Mouse (Mus musculus): Measurements from ENCODE around the gene Smpdl3b. TPM values are rescaled to one million over a fixed set of nuclear protein-coding genes. Genes with fewer than 3 reads are reported as not detected.

Smpdl3b gene
- polyA plus RNA-seq, 1 experiment, result 2.0 TPM

GRCm38 (mm10) chr4:132733071-132733770 is 23.8 kb downstream of the Smpdl3b start:
- H3K4me1 ChIP-seq (ENCODE audit: control insufficient read depth, insufficient read depth, low read length), result no peaks in the 10 kb centered on the region
- H3K27ac ChIP-seq (ENCODE audit: insufficient read depth, low read depth, low read length), result no peak overlapping the region
- WGBS, result 95% methylated on average over 25 of the region's 25 CpGs
- H3K36me3 ChIP-seq (ENCODE audit: control insufficient read depth, insufficient read depth, low read length), result no peaks in the 10 kb centered on the region
- no peaks in the 10 kb centered on the region for H3K27me3 ChIP-seq (replicated peaks; ENCODE audit: control insufficient read depth, insufficient read depth, low read length)
- H3K4me3 ChIP-seq (ENCODE audit: insufficient read depth, low read depth, low read length), result no peak overlapping the region
- no peak for DNase-seq
- no peak for TF ChIP-seq POLR2A (IDR thresholded peaks at IDR 0.05; ENCODE audit: low read depth, low read length)
- TF ChIP-seq CTCF (conservative IDR thresholded peaks at IDR 0.05; ENCODE audit: insufficient read depth, insufficient read length, low read depth, low read length), result no peak

- Histone ChIP-seq H3K27ac (ENCODE audit: insufficient read depth, low read depth, low read length) (no peak within 1 kb of the TSS), H3K4me1 (ENCODE audit: control insufficient read depth, insufficient read depth, low read length) (no peaks in the 10 kb centered on the region), H3K4me3 (ENCODE audit: insufficient read depth, low read depth, low read length) (peak within 1 kb of the TSS; percentile 55), H3K36me3 (ENCODE audit: control insufficient read depth, insufficient read depth, low read length) (no peaks in the 10 kb centered on the region), H3K27me3 (replicated peaks; ENCODE audit: control insufficient read depth, insufficient read depth, low read length) (no peaks in the 10 kb centered on the region)
- peak; percentile 43 for TF ChIP-seq CTCF (conservative IDR thresholded peaks at IDR 0.05; ENCODE audit: insufficient read depth, insufficient read length, low read depth, low read length)
- TF ChIP-seq POLR2A (IDR thresholded peaks at IDR 0.05; ENCODE audit: low read depth, low read length), result no peak
- DNase-seq, result peak; percentile 95
- WGBS, result 1% methylated on average over 34 of the region's 34 CpGs
These were observed 24.8 kb downstream of the Smpdl3b start, which contains the start of gene Xkr8 for GRCm38 (mm10) chr4:132732148-132732684. Gene Xkr8, minus strand, starts transcription at chr4:132732546.

GRCm38 (mm10) chr4:132731616-132732015 is 25.4 kb downstream of the Smpdl3b start:
- no peaks in the 10 kb centered on the region for H3K36me3 ChIP-seq (ENCODE audit: control insufficient read depth, insufficient read depth, low read length)
- DNase-seq, result no peak
- no peaks in the 10 kb centered on the region for H3K27me3 ChIP-seq (replicated peaks; ENCODE audit: control insufficient read depth, insufficient read depth, low read length)
- H3K4me1 ChIP-seq (ENCODE audit: control insufficient read depth, insufficient read depth, low read length), result no peaks in the 10 kb centered on the region
- H3K4me3 ChIP-seq (ENCODE audit: insufficient read depth, low read depth, low read length), result peak overlapping the region; percentile 55; the same call in 1 of the 2 replicates
- no peak for TF ChIP-seq POLR2A (IDR thresholded peaks at IDR 0.05; ENCODE audit: low read depth, low read length)
- TF ChIP-seq CTCF (conservative IDR thresholded peaks at IDR 0.05; ENCODE audit: insufficient read depth, insufficient read length, low read depth, low read length), result no peak
- H3K27ac ChIP-seq (ENCODE audit: insufficient read depth, low read depth, low read length), result no peak overlapping the region
- WGBS, result 54% methylated on average over 12 of the region's 12 CpGs

GRCm38 (mm10) chr4:132728233-132728632 is 28.8 kb downstream of the Smpdl3b start:
- no peak overlapping the region for H3K4me3 ChIP-seq (ENCODE audit: insufficient read depth, low read depth, low read length)
- DNase-seq, result no peak
- no peaks in the 10 kb centered on the region for H3K27me3 ChIP-seq (replicated peaks; ENCODE audit: control insufficient read depth, insufficient read depth, low read length)
- H3K4me1 ChIP-seq (ENCODE audit: control insufficient read depth, insufficient read depth, low read length), result no peaks in the 10 kb centered on the region
- no peak overlapping the region for H3K27ac ChIP-seq (ENCODE audit: insufficient read depth, low read depth, low read length)
- no peaks in the 10 kb centered on the region; the same call in 1 of the 2 replicates for H3K36me3 ChIP-seq (ENCODE audit: control insufficient read depth, insufficient read depth, low read length)
- TF ChIP-seq POLR2A (IDR thresholded peaks at IDR 0.05; ENCODE audit: low read depth, low read length), result no peak
- WGBS, result 84% methylated on average over 8 of the region's 8 CpGs

GRCm38 (mm10) chr4:132718251-132718650 is 38.8 kb downstream of the Smpdl3b start:
- TF ChIP-seq POLR2A (IDR thresholded peaks at IDR 0.05; ENCODE audit: low read depth, low read length), result no peak
- no peak for TF ChIP-seq CTCF (conservative IDR thresholded peaks at IDR 0.05; ENCODE audit: insufficient read depth, insufficient read length, low read depth, low read length)
- Histone ChIP-seq H3K36me3 (ENCODE audit: control insufficient read depth, insufficient read depth, low read length) (peaks cover 6% of the 10 kb centered on the region), H3K4me1 (ENCODE audit: control insufficient read depth, insufficient read depth, low read length) (no peaks in the 10 kb centered on the region), H3K4me3 (ENCODE audit: insufficient read depth, low read depth, low read length) (no peak overlapping the region), H3K27ac (ENCODE audit: insufficient read depth, low read depth, low read length) (no peak overlapping the region), H3K27me3 (replicated peaks; ENCODE audit: control insufficient read depth, insufficient read depth, low read length) (no peaks in the 10 kb centered on the region)
- DNase-seq, result no peak
- 88% methylated on average over 1 of the region's 1 CpGs for WGBS

- Histone ChIP-seq H3K4me3 (ENCODE audit: insufficient read depth, low read depth, low read length) (no peak overlapping the region), H3K27ac (ENCODE audit: insufficient read depth, low read depth, low read length) (no peak overlapping the region), H3K4me1 (ENCODE audit: control insufficient read depth, insufficient read depth, low read length) (no peaks in the 10 kb centered on the region), H3K36me3 (ENCODE audit: control insufficient read depth, insufficient read depth, low read length) (peaks cover 6% of the 10 kb centered on the region), H3K27me3 (replicated peaks; ENCODE audit: control insufficient read depth, insufficient read depth, low read length) (no peaks in the 10 kb centered on the region)
- TF ChIP-seq CTCF (conservative IDR thresholded peaks at IDR 0.05; ENCODE audit: insufficient read depth, insufficient read length, low read depth, low read length), result no peak
- TF ChIP-seq POLR2A (IDR thresholded peaks at IDR 0.05; ENCODE audit: low read depth, low read length), result no peak
- no peak for DNase-seq
- 96% methylated on average over 7 of the region's 7 CpGs for WGBS
These were observed 43.9 kb downstream of the Smpdl3b start for GRCm38 (mm10) chr4:132713181-132713580.

GRCm38 (mm10) chr4:132706885-132707284 is 50.2 kb downstream of the Smpdl3b start:
- Histone ChIP-seq H3K36me3 (ENCODE audit: control insufficient read depth, insufficient read depth, low read length) (peaks cover 8% of the 10 kb centered on the region), H3K4me1 (ENCODE audit: control insufficient read depth, insufficient read depth, low read length) (no peaks in the 10 kb centered on the region), H3K27ac (ENCODE audit: insufficient read depth, low read depth, low read length) (no peak overlapping the region), H3K4me3 (ENCODE audit: insufficient read depth, low read depth, low read length) (no peak overlapping the region), H3K27me3 (replicated peaks; ENCODE audit: control insufficient read depth, insufficient read depth, low read length) (no peaks in the 10 kb centered on the region)
- no peak for DNase-seq
- WGBS, result 84% methylated on average over 8 of the region's 8 CpGs
- TF ChIP-seq POLR2A (IDR thresholded peaks at IDR 0.05; ENCODE audit: low read depth, low read length), result no peak
- no peak for TF ChIP-seq CTCF (conservative IDR thresholded peaks at IDR 0.05; ENCODE audit: insufficient read depth, insufficient read length, low read depth, low read length)
